Mouse (Mus musculus) midbrain, embryonic 10.5 days (tissue): Measurements from ENCODE around the gene Enah. TPM values are rescaled to one million over a fixed set of nuclear protein-coding genes. Genes with fewer than 3 reads are reported as not detected.

ENCODE experiments used
- DNase-seq: peaks from one replicate; pipeline ENCODE4 v3.0.0-alpha.2; 2017; ENCODE audit warnings: low spot score
- H3K27ac ChIP-seq: fragments of 300-500 bp; sonication (generic); replicated peaks from 2 replicates; pipeline ENCODE4 v1.5.1; 2016; ENCODE audit warnings: mild to moderate bottlenecking
- H3K27me3 ChIP-seq: fragments of 300-500 bp; sonication (generic); 2 replicates; pipeline ENCODE4 v1.6.1; 2016; ENCODE audit warnings: low read depth, mild to moderate bottlenecking; ENCODE audit not compliant: poor library complexity, severe bottlenecking
- H3K36me3 ChIP-seq: fragments of 300-500 bp; sonication (generic); 2 replicates; pipeline ENCODE4 v1.6.1; 2016; ENCODE audit warnings: mild to moderate bottlenecking, moderate library complexity
- H3K4me1 ChIP-seq: fragments of 300-500 bp; sonication (generic); 2 replicates; pipeline ENCODE4 v1.6.1; 2016
- H3K4me3 ChIP-seq: fragments of 300-500 bp; sonication (generic); 2 replicates; pipeline ENCODE4 v1.5.1; 2016; ENCODE audit warnings: mild to moderate bottlenecking, moderate library complexity
- H3K9me3 ChIP-seq: fragments of 300-500 bp; sonication (generic); replicated peaks from 2 replicates; pipeline ENCODE4 v1.6.1; 2016; ENCODE audit warnings: mild to moderate bottlenecking
- WGBS: fragments of 180-500 bp; shearing (Covaris S2); methylation state at CpG from one replicate; pipeline ENCODE4 v1.1.7; 2016; 5-methylcytosine and 5-hydroxymethylcytosine counted together
- polyA plus RNA-seq: library from polyadenylated mRNA; unstranded; fragments of >200 nt; fragmentation: Nextera tagmentation; extraction: Ambion mirVana; gene quantifications from 2 replicates; pipeline ENCODE4 v1.2.1, GENCODE M21; 2016

The Enah gene
- polyA plus RNA-seq, 1 experiment from 2014 or later = 23.2 TPM

DNA sequence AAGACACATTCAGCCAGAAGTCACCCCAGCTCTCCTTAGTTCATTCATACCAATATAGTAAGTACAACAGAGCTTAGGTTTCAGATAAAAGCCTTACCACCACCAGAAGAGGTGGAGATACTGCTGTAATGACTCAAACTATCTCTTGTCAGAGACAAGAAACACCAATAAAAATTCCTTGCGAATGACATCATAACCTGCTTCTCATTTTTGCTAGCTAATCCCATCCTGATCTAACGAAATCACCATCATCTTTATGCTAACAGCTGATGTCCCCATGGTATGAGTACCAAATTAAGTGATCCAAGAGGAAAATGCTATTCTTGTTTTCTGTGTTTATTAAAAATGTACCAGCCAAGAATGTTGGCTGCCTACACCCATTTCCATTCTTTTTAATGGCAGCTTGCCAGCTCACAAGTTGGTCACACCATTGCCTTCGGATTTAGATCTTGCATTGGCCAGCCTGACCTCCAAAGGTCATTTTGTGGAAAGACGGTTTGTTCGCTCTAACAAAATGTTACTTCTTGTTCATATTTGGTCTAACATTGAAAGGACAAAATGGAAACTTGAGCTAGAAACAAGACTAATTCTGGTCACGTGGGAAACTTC is 2.0 kb upstream of the Enah start:
- no peak overlapping the region for H3K4me3 ChIP-seq
- DNase-seq = no peak
- H3K9me3 ChIP-seq = no peaks in the 10 kb centered on the region
- 0 out of 2 replicates have a peak, but pooled peaks cover 4% of the 10 kb centered on the region for H3K36me3 ChIP-seq
- WGBS = 90% methylated on average over 6 of the region's 6 CpGs
- peaks cover 7% of the 10 kb centered on the region; the same call in 1 of the 2 replicates for H3K27me3 ChIP-seq
- H3K27ac ChIP-seq = no peak overlapping the region
- H3K4me1 ChIP-seq = peaks cover 24% of the 10 kb centered on the region

- Histone ChIP-seq H3K9me3 (no peaks in the 10 kb centered on the region), H3K27me3 (peaks cover 7% of the 10 kb centered on the region; the same call in 1 of the 2 replicates), H3K4me1 (peaks cover 25% of the 10 kb centered on the region), H3K4me3 (peak overlapping the region; percentile 87), H3K36me3 (peaks cover 9% of the 10 kb centered on the region), H3K27ac (peak overlapping the region; percentile 99)
- 24% methylated on average over 11 of the region's 11 CpGs for WGBS
- peak; percentile 19 for DNase-seq
Measured at GRCm38 (mm10) chr1:182020831-182021460, 1.2 kb upstream of the Enah start.

DNA sequence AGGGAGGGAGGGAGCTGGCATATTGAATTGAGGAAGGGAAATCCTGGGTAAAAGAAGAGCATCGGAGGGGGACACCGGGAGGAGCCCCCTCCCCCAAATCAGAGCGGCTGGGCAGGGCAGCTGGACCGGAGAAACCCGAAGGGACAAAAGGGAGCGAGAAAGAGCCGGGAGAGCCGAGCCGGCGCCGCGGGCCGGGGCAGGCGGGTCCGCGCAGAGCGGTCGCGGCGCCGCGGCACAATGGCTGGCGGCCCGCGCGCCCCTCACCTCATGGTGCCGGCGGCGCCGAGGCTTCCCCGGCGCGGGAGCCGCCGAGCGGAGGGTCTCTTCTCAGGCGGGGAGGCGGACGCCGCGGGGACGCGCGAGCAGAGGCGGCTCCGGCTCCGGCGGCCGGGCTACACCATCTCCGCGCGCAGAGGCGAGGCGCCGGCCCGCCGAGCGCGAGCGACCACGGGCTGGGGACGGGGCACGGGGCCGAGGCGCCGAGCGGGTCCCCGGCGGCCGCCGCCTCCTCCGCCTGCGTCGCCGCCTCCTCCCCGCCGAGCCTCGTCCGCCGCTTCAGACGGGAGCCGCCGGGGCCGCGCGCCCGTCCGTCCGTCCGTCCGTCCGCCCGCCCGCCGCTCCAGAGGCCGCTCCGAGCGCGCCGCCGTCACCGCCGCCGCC is 394 bp downstream of the Enah start:
- Histone ChIP-seq H3K27ac (peak overlapping the region; percentile 99), H3K9me3 (no peaks in the 10 kb centered on the region), H3K36me3 (peaks cover 24% of the 10 kb centered on the region), H3K4me3 (peak overlapping the region; percentile 87), H3K27me3 (peaks cover 7% of the 10 kb centered on the region; the same call in 1 of the 2 replicates), H3K4me1 (peaks cover 28% of the 10 kb centered on the region)
- peak; percentile 72 for DNase-seq
- WGBS = 3% methylated on average over 79 of the region's 104 CpGs

DNA sequence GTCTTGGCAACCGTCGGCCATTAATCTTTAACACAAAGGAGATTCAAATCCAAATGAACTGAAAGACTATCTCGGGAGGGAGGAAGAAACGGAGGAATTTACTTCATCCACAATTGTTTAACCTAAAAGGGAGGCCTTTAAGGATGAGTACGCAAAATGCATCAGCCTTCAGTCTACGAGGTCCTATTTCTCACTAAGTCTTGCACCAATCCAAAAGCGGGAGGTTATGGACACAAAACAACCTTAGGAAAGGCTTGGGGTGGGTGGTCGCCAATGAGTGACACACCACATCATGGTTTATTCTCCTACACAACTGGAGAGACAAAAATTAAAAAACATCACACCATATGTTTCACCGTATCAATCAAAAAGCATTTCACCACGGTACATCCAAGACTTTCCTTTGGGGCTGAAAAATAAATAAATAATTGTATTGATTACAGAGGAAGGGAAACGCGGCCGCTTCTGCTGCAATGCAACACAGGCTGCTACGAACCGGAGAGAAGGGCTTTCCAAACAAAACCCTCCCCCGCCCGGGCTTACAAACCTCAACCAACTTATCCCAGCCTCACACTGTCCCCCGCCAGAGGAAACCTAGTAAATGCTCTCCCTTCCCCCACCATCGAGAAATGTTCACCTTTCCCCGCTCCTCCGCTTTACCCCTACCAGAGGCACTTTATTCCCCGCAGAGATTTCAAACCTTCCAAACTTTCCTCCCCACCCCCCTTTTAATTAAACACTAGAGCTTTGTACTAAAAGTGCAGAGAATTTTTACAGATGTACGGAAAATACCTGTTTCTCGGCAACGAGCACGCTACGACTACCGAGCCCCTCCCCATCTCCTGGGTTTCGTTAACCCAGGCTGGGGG is 1.2 kb downstream of the Enah start:
- Histone ChIP-seq H3K36me3 (peaks cover 32% of the 10 kb centered on the region), H3K4me3 (peak overlapping the region; percentile 87), H3K27ac (peak overlapping the region; percentile 99), H3K9me3 (no peaks in the 10 kb centered on the region), H3K4me1 (peaks cover 28% of the 10 kb centered on the region), H3K27me3 (peaks cover 7% of the 10 kb centered on the region; the same call in 1 of the 2 replicates)
- under 1% methylated on average over 29 of the region's 29 CpGs for WGBS
- peak; percentile 73 for DNase-seq

GRCm38 (mm10) chr1:182005831-182006230 is 14.0 kb downstream of the Enah start:
- 90% methylated on average over 1 of the region's 1 CpGs for WGBS
- no peak overlapping the region for H3K27ac ChIP-seq
- no peaks in the 10 kb centered on the region for H3K4me1 ChIP-seq
- H3K36me3 ChIP-seq = peaks cover 49% of the 10 kb centered on the region
- no peaks in the 10 kb centered on the region for H3K27me3 ChIP-seq
- DNase-seq = no peak
- H3K4me3 ChIP-seq = no peak overlapping the region
- H3K9me3 ChIP-seq = no peaks in the 10 kb centered on the region

DNA sequence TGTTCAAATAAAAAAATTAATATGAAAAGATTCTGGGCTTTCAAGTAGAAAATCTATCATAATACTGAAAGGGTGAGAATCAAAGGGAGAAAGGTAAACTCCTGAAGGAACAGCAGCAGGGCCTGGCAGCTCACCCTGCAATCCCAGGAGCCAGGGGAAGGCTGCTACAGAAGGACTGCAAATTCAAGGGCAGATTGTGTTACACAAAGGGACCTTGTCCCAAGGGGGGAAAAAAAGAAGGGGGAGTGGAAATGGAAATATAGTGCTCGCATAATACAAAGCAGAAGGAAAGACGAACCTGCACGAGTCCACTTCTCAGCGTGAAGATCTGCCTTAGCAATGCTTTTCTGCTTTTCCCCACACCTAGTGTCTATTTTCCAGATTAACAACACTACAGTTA is 21.1 kb downstream of the Enah start:
- peaks cover 38% of the 10 kb centered on the region for H3K4me1 ChIP-seq
- no peaks in the 10 kb centered on the region for H3K27me3 ChIP-seq
- H3K36me3 ChIP-seq = no peaks in the 10 kb centered on the region
- H3K4me3 ChIP-seq = no peak overlapping the region
- no peak for DNase-seq
- WGBS = 89% methylated on average over 4 of the region's 4 CpGs
- no peaks in the 10 kb centered on the region for H3K9me3 ChIP-seq
- no peak overlapping the region for H3K27ac ChIP-seq

DNA sequence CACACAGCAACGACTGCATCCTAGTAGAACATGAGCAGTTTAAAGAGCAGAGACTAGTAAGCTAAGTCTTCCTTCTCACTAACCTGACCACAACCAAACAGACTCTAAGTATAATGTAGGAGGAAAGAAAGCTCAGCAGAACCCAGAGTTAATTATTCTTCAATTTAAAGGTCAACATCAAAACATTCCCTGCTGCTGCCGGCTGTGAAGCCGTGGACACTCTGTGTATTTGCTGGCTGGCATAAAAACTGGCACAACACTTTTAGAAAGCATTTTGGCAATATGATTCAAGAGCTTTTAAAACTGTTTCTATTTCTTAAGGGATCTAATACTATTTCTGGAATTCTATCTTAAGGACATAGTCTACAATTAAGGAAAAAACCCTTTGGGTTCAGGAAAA is 22.0 kb downstream of the Enah start:
- Histone ChIP-seq H3K4me1 (peaks cover 46% of the 10 kb centered on the region), H3K9me3 (no peaks in the 10 kb centered on the region), H3K27me3 (no peaks in the 10 kb centered on the region), H3K27ac (no peak overlapping the region), H3K36me3 (no peaks in the 10 kb centered on the region), H3K4me3 (no peak overlapping the region)
- no peak for DNase-seq
- 91% methylated on average over 3 of the region's 3 CpGs for WGBS

GRCm38 (mm10) chr1:181993597-181993996 is 26.2 kb downstream of the Enah start:
- DNase-seq = no peak
- WGBS = 79% methylated on average over 5 of the region's 5 CpGs
- H3K36me3 ChIP-seq = no peaks in the 10 kb centered on the region
- no peaks in the 10 kb centered on the region for H3K9me3 ChIP-seq
- H3K4me3 ChIP-seq = no peak overlapping the region
- H3K27me3 ChIP-seq = no peaks in the 10 kb centered on the region
- no peak overlapping the region for H3K27ac ChIP-seq
- H3K4me1 ChIP-seq = peaks cover 39% of the 10 kb centered on the region

DNA sequence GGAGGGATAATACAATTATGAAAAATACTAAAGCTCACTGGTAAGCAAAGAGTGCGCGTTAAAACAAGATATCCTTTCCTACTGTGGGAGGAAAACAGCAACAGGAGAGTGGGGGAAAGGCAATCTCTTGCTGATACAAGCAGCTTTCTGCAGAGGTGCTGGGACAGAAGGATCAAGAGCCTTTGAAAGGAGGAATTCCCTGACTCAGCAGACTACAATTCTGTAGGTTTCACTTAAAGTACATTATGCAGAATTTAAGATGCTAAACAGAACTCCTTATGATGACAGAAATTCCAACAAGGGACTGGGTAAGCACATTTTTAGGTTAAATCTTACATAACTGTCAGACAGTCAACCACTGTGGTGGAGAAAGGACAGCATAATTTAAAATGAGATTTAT is 31.4 kb downstream of the Enah start:
- Histone ChIP-seq H3K9me3 (0 out of 2 replicates have a peak, but pooled peaks cover 8% of the 10 kb centered on the region), H3K27me3 (no peaks in the 10 kb centered on the region), H3K27ac (no peak overlapping the region), H3K36me3 (peaks cover 31% of the 10 kb centered on the region), H3K4me1 (peaks cover 11% of the 10 kb centered on the region; the same call in 1 of the 2 replicates), H3K4me3 (no peak overlapping the region)
- WGBS = 95% methylated on average over 2 of the region's 2 CpGs
- no peak for DNase-seq

- H3K27ac ChIP-seq = no peak overlapping the region
- no peaks in the 10 kb centered on the region for H3K27me3 ChIP-seq
- DNase-seq = no peak
- 62% methylated on average over 2 of the region's 2 CpGs for WGBS
- peaks cover 4% of the 10 kb centered on the region; the same call in 1 of the 2 replicates for H3K4me1 ChIP-seq
- no peak overlapping the region for H3K4me3 ChIP-seq
- 0 out of 2 replicates have a peak, but pooled peaks cover 11% of the 10 kb centered on the region for H3K9me3 ChIP-seq
- H3K36me3 ChIP-seq = peaks cover 42% of the 10 kb centered on the region
Measured at GRCm38 (mm10) chr1:181987226-181987625, 32.6 kb downstream of the Enah start.

DNA sequence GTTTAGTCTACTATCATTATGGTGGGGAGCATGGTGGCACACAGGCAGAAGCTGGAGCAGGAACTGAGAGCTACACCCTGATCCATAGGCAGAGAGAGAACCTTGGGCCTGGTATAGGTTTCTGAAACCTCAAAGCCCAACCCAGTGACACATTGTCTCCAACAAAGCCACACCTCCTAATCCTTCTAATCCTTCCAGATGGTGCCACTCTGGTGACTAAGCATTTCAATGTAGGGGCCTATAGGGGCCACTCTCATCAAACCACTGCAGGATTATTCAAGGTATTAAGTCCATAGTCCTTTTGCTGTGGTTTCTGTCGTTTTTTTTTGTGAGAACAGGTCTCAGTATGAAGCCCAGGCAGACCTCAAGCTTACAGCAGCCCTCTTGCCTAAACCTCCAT is 33.9 kb downstream of the Enah start:
- 0 out of 2 replicates have a peak, but pooled peaks cover 11% of the 10 kb centered on the region for H3K9me3 ChIP-seq
- H3K27me3 ChIP-seq = no peaks in the 10 kb centered on the region
- no peak for DNase-seq
- WGBS = 69% methylated on average over 1 of the region's 1 CpGs
- no peak overlapping the region for H3K4me3 ChIP-seq
- no peak overlapping the region for H3K27ac ChIP-seq
- H3K4me1 ChIP-seq = peaks cover 4% of the 10 kb centered on the region; the same call in 1 of the 2 replicates
- H3K36me3 ChIP-seq = peaks cover 46% of the 10 kb centered on the region

DNA sequence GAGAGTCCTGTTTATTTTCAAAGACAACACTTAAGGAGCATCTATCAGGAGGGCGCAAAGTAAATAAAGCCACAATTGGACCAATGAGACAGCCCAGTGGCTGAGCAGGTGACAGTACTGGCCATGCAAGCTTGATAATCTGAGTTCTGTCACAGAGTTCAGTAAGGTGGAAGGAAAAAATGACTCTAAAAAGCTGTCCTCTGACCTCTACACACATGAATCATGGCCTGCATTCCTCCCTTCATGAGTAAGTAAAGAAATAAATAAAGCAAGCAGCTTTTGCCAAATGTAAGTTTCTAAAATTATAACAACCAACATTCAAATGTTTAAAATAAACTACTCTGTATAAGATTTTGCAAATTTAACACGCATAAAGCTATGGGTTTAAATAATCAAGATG is 35.0 kb downstream of the Enah start:
- Histone ChIP-seq H3K4me1 (peaks cover 4% of the 10 kb centered on the region; the same call in 1 of the 2 replicates), H3K27me3 (no peaks in the 10 kb centered on the region), H3K36me3 (peaks cover 51% of the 10 kb centered on the region), H3K4me3 (no peak overlapping the region), H3K27ac (no peak overlapping the region), H3K9me3 (0 out of 2 replicates have a peak, but pooled peaks cover 11% of the 10 kb centered on the region)
- DNase-seq = no peak
- 97% methylated on average over 2 of the region's 2 CpGs for WGBS
